Mouse (Mus musculus) intestine, postnatal 0 days (tissue): ENCODE data around the gene Ackr4. TPM values are rescaled to one million over a fixed set of nuclear protein-coding genes. Genes with fewer than 3 reads are reported as not detected.

Source experiments
- ATAC-seq: fragments of 200-750 bp; cut with Nextera tagmentation; 2 replicates; pipeline ENCODE4 v1.8.0; 2017; ENCODE audit warnings: mild to moderate bottlenecking, moderate TSS enrichment, moderate library complexity
- H3K27ac ChIP-seq: fragments of 300-500 bp; sonication (generic); 2 replicates; pipeline ENCODE4 v1.5.1; 2014; ENCODE audit warnings: mild to moderate bottlenecking, low read depth, low read length, moderate library complexity
- H3K27me3 ChIP-seq: fragments of 300-500 bp; sonication (generic); replicated peaks from 2 replicates; pipeline ENCODE4 v1.6.1; 2014; ENCODE audit warnings: low read length, mixed read lengths; ENCODE audit not compliant: control insufficient read depth, insufficient read depth
- H3K36me3 ChIP-seq: fragments of 300-500 bp; sonication (generic); 2 replicates; pipeline ENCODE4 v1.6.1; 2014; ENCODE audit warnings: mild to moderate bottlenecking, moderate library complexity; ENCODE audit not compliant: control insufficient read depth, insufficient read depth
- H3K4me1 ChIP-seq: fragments of 300-500 bp; sonication (generic); replicated peaks from 2 replicates; pipeline ENCODE4 v1.6.1; 2014; ENCODE audit warnings: antibody characterized with exemption, low read length, mixed read lengths; ENCODE audit not compliant: control insufficient read depth, insufficient read depth
- H3K4me2 ChIP-seq: fragments of 300-500 bp; sonication (generic); replicated peaks from 2 replicates; pipeline ENCODE4 v1.6.1; 2014; ENCODE audit warnings: low read depth, mild to moderate bottlenecking, moderate library complexity
- H3K4me3 ChIP-seq: fragments of 300-500 bp; sonication (generic); 2 replicates; pipeline ENCODE4 v1.5.1; 2014; ENCODE audit warnings: low read depth, low read length
- H3K9ac ChIP-seq: fragments of 300-500 bp; sonication (generic); 2 replicates; pipeline ENCODE4 v1.6.1; 2014; ENCODE audit warnings: mild to moderate bottlenecking, low read depth, low read length
- H3K9me3 ChIP-seq: fragments of 300-500 bp; sonication (generic); 2 replicates; pipeline ENCODE4 v1.6.1; 2016; ENCODE audit warnings: mixed run types; ENCODE audit not compliant: control insufficient read depth
- CTCF ChIP-seq: sonication (generic); IDR thresholded peaks from 2 replicates; pipeline ENCODE4 v1.5.1; 2016; ENCODE audit warnings: low read depth, mild to moderate bottlenecking, control low read depth, antibody characterized with exemption, moderate library complexity
- WGBS: fragments of 180-500 bp; shearing (Covaris S2); extraction: QIAGEN DNeasy Blood & Tissue Kit; methylation state at CpG from one replicate; pipeline ENCODE4 v1.1.7; 2014; 5-methylcytosine and 5-hydroxymethylcytosine counted together
- polyA plus RNA-seq: library from polyadenylated mRNA; unstranded; fragments of >200 nt; fragmentation: Nextera tagmentation; extraction: Ambion mirVana; gene quantifications from 2 replicates; pipeline ENCODE4 v1.2.1, GENCODE M21; 2015

The Ackr4 gene
- polyA plus RNA-seq, 1 experiment from 2014 or later, result 7.0 TPM

DNA sequence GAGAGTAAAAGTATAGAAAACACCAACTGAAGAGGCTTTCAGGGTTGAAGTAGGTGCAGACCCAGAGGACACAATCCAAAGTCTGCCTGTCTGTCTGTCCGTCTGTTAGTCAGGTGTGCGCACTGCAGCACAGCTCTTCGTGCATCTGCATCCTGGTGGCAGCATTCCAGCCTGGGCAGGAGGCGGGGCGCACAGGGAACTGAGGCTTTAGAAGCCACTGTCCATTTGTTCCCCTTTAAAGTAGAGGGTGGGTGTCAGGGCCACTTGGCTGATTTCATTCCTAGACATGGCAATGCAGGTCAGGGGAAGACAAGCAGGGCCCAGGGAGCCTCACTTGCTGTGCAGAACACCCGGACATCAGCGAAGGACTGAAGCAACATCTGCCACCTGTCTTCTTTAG lies 30.6 kb upstream of the Ackr4 start:
- WGBS, result 91% methylated on average over 7 of the region's 7 CpGs
- no peak for ATAC-seq
- H3K9ac ChIP-seq, result no peak overlapping the region
- H3K4me1 ChIP-seq, result no peaks in the 10 kb centered on the region
- no peaks in the 10 kb centered on the region for H3K9me3 ChIP-seq
- no peak for TF ChIP-seq CTCF
- H3K27ac ChIP-seq, result no peak overlapping the region
- H3K27me3 ChIP-seq, result no peaks in the 10 kb centered on the region
- H3K4me2 ChIP-seq, result no peak overlapping the region
- no peak overlapping the region for H3K4me3 ChIP-seq
- peaks cover 94% of the 10 kb centered on the region for H3K36me3 ChIP-seq

DNA sequence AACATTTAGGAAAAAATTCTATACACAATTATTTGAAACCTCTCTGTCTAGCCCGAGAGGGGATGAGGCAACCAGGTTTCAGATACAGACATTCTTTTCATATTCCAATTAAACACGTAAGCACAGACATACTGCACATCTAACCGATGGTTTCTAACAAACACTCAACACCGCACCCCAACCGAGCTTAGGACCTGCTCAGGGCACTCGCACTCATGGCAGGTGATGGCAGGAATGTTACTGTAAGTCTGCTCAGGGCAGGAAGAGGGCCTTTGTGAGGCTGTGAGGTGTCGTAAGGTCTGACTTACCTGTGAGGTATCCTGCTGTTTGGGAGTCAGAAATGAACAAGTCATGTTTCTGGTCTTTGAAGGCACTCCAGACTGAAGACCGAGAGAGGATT lies 29.8 kb upstream of the Ackr4 start:
- H3K36me3 ChIP-seq, result peaks cover 93% of the 10 kb centered on the region
- H3K4me1 ChIP-seq, result no peaks in the 10 kb centered on the region
- no peaks in the 10 kb centered on the region for H3K27me3 ChIP-seq
- no peak overlapping the region for H3K4me2 ChIP-seq
- H3K9ac ChIP-seq, result no peak overlapping the region
- no peak overlapping the region for H3K4me3 ChIP-seq
- 95% methylated on average over 8 of the region's 8 CpGs for WGBS
- H3K27ac ChIP-seq, result no peak overlapping the region
- H3K9me3 ChIP-seq, result no peaks in the 10 kb centered on the region
- ATAC-seq, result no peak
- no peak for TF ChIP-seq CTCF

DNA sequence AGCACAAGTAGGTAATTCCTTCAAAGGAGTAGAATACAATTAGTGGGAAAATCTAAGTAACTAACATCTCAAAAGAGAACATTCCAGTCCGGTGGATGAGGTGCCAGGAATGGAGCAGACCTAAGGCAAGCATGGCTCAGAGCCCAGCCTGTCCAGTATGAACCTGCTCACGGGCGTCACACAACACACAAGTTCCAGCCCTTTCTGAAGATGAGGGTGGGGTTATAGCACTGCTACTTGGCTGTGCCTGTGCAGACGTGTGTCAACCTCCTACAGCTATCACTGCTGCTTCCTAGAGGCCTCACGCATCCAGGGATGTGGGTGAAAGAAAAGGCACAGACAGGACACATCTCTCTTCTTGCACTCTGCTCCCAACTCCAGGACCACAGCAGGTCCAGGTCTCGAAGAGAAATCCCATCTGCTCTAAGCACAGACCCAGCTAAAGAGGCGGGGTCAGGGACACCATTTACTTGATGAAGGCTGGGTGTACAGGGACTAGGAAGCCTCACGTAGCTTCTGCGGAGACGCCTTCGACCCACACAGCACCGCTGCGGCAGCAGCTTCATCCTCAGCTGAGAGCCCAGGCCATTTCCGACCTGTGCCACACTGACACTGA lies 28.5 kb upstream of the Ackr4 start:
- WGBS, result 94% methylated on average over 14 of the region's 14 CpGs
- no peak for ATAC-seq
- TF ChIP-seq CTCF, result no peak
- H3K4me1 ChIP-seq, result no peaks in the 10 kb centered on the region
- H3K9ac ChIP-seq, result no peak overlapping the region
- H3K4me2 ChIP-seq, result no peak overlapping the region
- peaks cover 93% of the 10 kb centered on the region for H3K36me3 ChIP-seq
- H3K4me3 ChIP-seq, result no peak overlapping the region
- no peaks in the 10 kb centered on the region for H3K9me3 ChIP-seq
- no peak overlapping the region for H3K27ac ChIP-seq
- no peaks in the 10 kb centered on the region for H3K27me3 ChIP-seq

DNA sequence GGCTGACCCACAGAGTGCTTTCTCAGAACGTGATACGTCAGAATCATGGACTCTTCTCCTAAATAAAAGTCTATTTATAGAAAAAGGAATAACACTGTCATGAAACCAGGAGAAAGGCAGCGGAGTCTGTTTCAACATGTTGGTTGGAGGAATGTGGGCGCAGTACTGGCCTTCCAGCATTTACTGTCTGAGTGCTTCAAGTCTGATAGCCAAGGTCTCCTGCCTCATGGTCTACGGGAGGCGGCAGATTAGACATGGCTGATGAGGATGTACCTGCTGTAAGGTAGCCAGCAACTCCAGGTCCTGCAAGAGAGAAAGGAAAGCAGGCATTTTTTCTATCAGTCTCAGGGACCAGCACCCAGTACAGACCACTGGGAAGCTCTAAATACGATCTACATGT lies 25.4 kb upstream of the Ackr4 start:
- H3K36me3 ChIP-seq, result peaks cover 66% of the 10 kb centered on the region
- 83% methylated on average over 7 of the region's 7 CpGs for WGBS
- no peak overlapping the region for H3K4me3 ChIP-seq
- TF ChIP-seq CTCF, result no peak
- no peaks in the 10 kb centered on the region for H3K27me3 ChIP-seq
- H3K4me1 ChIP-seq, result no peaks in the 10 kb centered on the region
- H3K9me3 ChIP-seq, result no peaks in the 10 kb centered on the region
- H3K9ac ChIP-seq, result no peak overlapping the region
- no peak for ATAC-seq
- no peak overlapping the region for H3K4me2 ChIP-seq
- H3K27ac ChIP-seq, result no peak overlapping the region

DNA sequence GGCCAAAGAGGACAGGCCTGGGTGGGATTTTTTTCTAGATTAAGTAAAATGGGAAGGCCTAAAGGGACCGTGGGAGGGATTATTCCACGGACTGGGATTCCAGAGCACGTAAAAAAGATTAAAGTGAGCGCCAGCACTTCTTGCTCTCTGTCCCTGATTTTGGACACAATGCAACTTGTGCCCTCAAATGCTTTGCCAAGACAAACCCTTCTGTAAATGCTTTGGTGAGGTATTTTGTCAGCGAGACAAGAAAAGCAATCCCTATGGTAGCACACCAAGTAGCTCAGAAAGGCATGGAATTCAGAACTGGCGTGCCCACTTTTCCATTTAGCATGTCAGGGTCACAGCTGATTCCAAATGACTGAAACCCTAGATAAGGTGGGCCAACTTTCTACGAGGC lies 22.2 kb upstream of the Ackr4 start:
- Histone ChIP-seq H3K4me3 (no peak overlapping the region), H3K9ac (no peak overlapping the region), H3K27me3 (no peaks in the 10 kb centered on the region), H3K4me2 (no peak overlapping the region), H3K9me3 (no peaks in the 10 kb centered on the region), H3K27ac (no peak overlapping the region), H3K4me1 (no peaks in the 10 kb centered on the region), H3K36me3 (peaks cover 35% of the 10 kb centered on the region)
- no peak for TF ChIP-seq CTCF
- ATAC-seq, result no peak
- 91% methylated on average over 7 of the region's 7 CpGs for WGBS

DNA sequence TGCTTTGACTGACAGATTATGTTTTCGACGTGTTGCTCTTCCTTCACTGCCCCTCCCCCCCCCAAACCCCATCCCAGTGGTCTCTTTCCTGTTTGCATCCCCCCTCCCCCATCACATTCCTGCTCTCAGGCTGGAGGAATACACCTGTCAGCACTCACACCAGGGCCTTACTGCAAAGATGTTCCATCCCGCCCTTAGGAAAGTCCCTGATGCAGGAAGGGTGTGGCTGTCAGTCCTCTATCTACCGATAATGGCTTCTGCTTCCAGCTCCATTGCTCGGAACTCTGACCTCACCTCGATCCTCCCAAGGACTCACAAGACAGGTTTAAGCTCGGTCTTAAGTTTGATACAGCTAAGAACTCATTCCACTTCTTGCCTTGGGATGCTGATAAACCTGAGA lies 19.9 kb upstream of the Ackr4 start:
- Histone ChIP-seq H3K9me3 (no peaks in the 10 kb centered on the region), H3K27ac (no peak overlapping the region), H3K4me3 (no peak overlapping the region), H3K4me1 (no peaks in the 10 kb centered on the region), H3K36me3 (peaks cover 15% of the 10 kb centered on the region), H3K4me2 (no peak overlapping the region), H3K27me3 (no peaks in the 10 kb centered on the region), H3K9ac (no peak overlapping the region)
- no peak for ATAC-seq
- 62% methylated on average over 7 of the region's 7 CpGs for WGBS
- no peak for TF ChIP-seq CTCF
